Mouse (Mus musculus): ENCODE measurements around the gene Creb3l4. TPM values are rescaled to one million over a fixed set of nuclear protein-coding genes. Genes with fewer than 3 reads are reported as not detected.
"Not testable (repeated sequence)": the region's sequence is repeated elsewhere in the genome, so short reads cannot be mapped to it uniquely, and the experiment has no call there.

Gene Creb3l4
- polyA plus RNA-seq, 1 experiment from 2014 or later: 10.9 TPM

- Histone ChIP-seq H3K4me2 (replicated peaks) (no peak overlapping the region), H3K27me3 (no peaks in the 10 kb centered on the region), H3K4me1 (peaks cover 16% of the 10 kb centered on the region), H3K4me3 (no peak overlapping the region), H3K27ac (no peak overlapping the region), H3K9ac (no peak overlapping the region), H3K9me3 (no peaks in the 10 kb centered on the region), H3K36me3 (peaks cover 66% of the 10 kb centered on the region)
- WGBS: 92% methylated on average over 4 of the region's 4 CpGs
- ATAC-seq (ENCODE audit: low FRiP score, low read depth): no peak
Measured at GRCm38 (mm10) chr3:90258521-90258920, 15.2 kb upstream of the Creb3l4 start.

DNA sequence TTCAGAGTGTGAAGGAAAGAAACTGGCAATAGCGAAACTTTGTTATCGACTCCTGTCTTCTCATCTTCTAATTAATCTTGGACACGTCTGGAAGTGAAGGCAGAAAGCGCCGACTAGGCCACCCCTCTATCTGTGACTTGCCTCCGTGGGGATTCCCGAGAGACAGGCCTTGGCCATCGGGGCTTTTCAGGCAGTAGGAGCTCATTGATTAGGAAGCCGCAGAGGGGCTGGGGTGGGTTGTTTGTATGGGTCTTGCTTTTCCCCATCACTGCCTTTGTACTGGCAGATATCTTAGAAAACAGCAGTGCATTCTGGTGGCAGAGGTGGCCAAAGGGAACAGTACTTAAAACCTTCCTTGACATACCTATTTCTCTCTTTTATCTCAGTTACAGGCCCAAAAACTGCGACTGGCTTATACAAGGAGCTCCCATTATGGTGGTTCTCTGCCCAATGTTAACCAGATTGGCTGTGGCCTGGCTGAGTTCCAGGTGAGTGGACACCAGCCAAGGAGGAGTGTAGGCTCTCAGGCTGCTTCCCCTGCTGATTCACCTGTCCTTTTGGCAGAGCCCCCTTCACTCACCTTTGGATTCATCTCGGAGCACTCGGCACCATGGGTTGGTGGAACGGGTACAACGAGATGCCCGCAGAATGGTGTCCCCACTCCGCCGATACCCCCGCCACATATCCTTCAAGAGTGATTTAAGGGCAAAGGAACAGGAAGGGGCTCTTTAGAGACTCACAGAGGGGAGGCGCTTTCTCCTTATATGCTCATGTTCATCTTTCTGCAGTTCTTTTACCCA lies 13.6 kb upstream of the Creb3l4 start:
- Histone ChIP-seq H3K9ac (no peak overlapping the region), H3K27me3 (no peaks in the 10 kb centered on the region), H3K27ac (no peak overlapping the region), H3K4me2 (replicated peaks) (no peak overlapping the region), H3K4me1 (peaks cover 16% of the 10 kb centered on the region), H3K36me3 (peaks cover 50% of the 10 kb centered on the region), H3K4me3 (no peak overlapping the region), H3K9me3 (no peaks in the 10 kb centered on the region)
- ATAC-seq (ENCODE audit: low FRiP score, low read depth): no peak
- WGBS: 91% methylated on average over 19 of the region's 19 CpGs

- Histone ChIP-seq H3K4me3 (peak overlapping the region; percentile 91), H3K9ac (peak overlapping the region; percentile 95), H3K27me3 (no peaks in the 10 kb centered on the region), H3K9me3 (no peaks in the 10 kb centered on the region), H3K4me2 (replicated peaks) (peak overlapping the region; percentile 78), H3K36me3 (peaks cover 49% of the 10 kb centered on the region), H3K4me1 (peaks cover 16% of the 10 kb centered on the region), H3K27ac (no peak overlapping the region)
- no peak for ATAC-seq (ENCODE audit: low FRiP score, low read depth)
- 91% methylated on average over 14 of the region's 14 CpGs for WGBS
Measured at GRCm38 (mm10) chr3:90255784-90256353, 12.6 kb upstream of the Creb3l4 start.

DNA sequence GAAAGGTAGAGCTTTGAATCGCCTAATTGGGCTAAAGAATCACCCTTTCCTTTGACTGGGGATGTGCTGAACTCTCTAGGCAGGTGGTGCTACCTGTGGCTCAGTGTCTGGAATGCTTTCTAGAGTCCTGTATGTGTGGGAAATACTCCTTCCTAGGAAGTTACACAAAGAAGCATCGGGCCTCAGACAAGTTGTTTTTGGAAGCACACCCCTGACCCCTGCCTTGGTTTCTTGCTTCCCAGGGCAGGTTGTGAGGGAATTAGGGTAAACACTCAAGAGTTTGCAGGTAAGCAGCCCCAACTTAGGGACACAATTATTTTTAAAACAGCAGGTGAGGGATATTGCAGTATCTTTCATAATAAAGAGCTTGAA lies 11.9 kb upstream of the Creb3l4 start:
- peaks cover 49% of the 10 kb centered on the region for H3K36me3 ChIP-seq
- peaks cover 16% of the 10 kb centered on the region for H3K4me1 ChIP-seq
- peak overlapping the region; percentile 78 for H3K4me2 ChIP-seq (replicated peaks)
- WGBS: 23% methylated on average over 2 of the region's 2 CpGs
- H3K4me3 ChIP-seq: peak overlapping the region; percentile 91
- no peak for ATAC-seq (ENCODE audit: low FRiP score, low read depth)
- 0 out of 2 replicates have a peak overlapping the region, but pooled peaks have one; percentile 87 for H3K27ac ChIP-seq
- H3K9ac ChIP-seq: peak overlapping the region; percentile 95
- H3K27me3 ChIP-seq: no peaks in the 10 kb centered on the region
- no peaks in the 10 kb centered on the region for H3K9me3 ChIP-seq

- Histone ChIP-seq H3K9me3 (no peaks in the 10 kb centered on the region), H3K4me3 (peak overlapping the region; percentile 91), H3K36me3 (peaks cover 45% of the 10 kb centered on the region), H3K9ac (peak overlapping the region; percentile 95), H3K27ac (peak overlapping the region; percentile 87), H3K27me3 (no peaks in the 10 kb centered on the region), H3K4me1 (peaks cover 17% of the 10 kb centered on the region), H3K4me2 (replicated peaks) (peak overlapping the region; percentile 78)
- WGBS: under 1% methylated on average over 41 of the region's 41 CpGs
- ATAC-seq (ENCODE audit: low FRiP score, low read depth): peak; percentile 55
Measured at GRCm38 (mm10) chr3:90254419-90255193, 11.3 kb upstream of the Creb3l4 start.

- WGBS: 1% methylated on average over 38 of the region's 40 CpGs
- H3K4me2 ChIP-seq (replicated peaks): peak within 1 kb of the TSS; percentile 78
Measured at GRCm38 (mm10) chr3:90253653-90254418, 10.5 kb upstream of the Creb3l4 start, which contains the start of gene Crtc2. Gene Crtc2, plus strand, starts transcription at chr3:90254163.

DNA sequence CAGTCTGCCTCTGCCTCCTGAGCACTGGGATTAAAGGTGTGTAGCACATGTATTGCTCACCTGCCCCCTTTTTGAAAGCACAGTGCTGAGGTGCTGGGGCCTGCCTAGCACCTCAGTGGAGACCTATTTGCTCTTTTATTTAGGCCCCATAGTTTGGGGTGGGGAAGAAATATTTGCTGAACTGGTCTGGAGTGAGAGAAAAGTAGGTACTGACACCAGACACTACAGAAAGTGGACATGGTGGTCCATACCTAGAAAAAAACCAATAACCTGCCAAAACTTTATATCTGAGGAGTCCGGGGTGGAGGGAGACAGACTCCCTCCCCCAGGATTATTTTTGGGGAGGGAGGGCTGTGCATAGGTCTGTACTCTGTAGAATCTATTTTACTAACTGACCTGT lies 9.9 kb upstream of the Creb3l4 start:
- 77% methylated on average over 1 of the region's 1 CpGs for WGBS
- H3K4me2 ChIP-seq (replicated peaks): peak overlapping the region; percentile 78; the same call in 1 of the 2 replicates

More at GRCm38 (mm10) chr3:90253653-90254418, 10.5 kb upstream of the Creb3l4 start, which contains the start of gene Crtc2:
- H3K9me3 ChIP-seq: no peaks in the 10 kb centered on the region
- H3K9ac ChIP-seq: peak within 1 kb of the TSS; percentile 95
- H3K4me3 ChIP-seq: peak within 1 kb of the TSS; percentile 91
- H3K36me3 ChIP-seq: peaks cover 41% of the 10 kb centered on the region
- peak; percentile 97 for ATAC-seq (ENCODE audit: low FRiP score, low read depth)
- H3K27ac ChIP-seq: peak within 1 kb of the TSS; percentile 87
- no peaks in the 10 kb centered on the region for H3K27me3 ChIP-seq
- H3K4me1 ChIP-seq: peaks cover 24% of the 10 kb centered on the region

GRCm38 (mm10) chr3:90252659-90253058 lies 9.3 kb upstream of the Creb3l4 start:
- H3K4me3 ChIP-seq; H3K27ac ChIP-seq; H3K9me3 ChIP-seq; H3K27me3 ChIP-seq; ATAC-seq (ENCODE audit: low FRiP score, low read depth); H3K9ac ChIP-seq; H3K4me2 ChIP-seq (replicated peaks): not testable (repeated sequence)
- Histone ChIP-seq H3K4me1 (peaks cover 28% of the 10 kb centered on the region), H3K36me3 (peaks cover 29% of the 10 kb centered on the region)
- 92% methylated on average over 2 of the region's 2 CpGs for WGBS

More for the DNA sequence above, 9.9 kb upstream of the Creb3l4 start:
- not testable (repeated sequence) for ATAC-seq (ENCODE audit: low FRiP score, low read depth); H3K9me3 ChIP-seq; H3K9ac ChIP-seq; H3K27ac ChIP-seq; H3K4me3 ChIP-seq; H3K27me3 ChIP-seq
- Histone ChIP-seq H3K4me1 (peaks cover 28% of the 10 kb centered on the region), H3K36me3 (peaks cover 34% of the 10 kb centered on the region)

DNA sequence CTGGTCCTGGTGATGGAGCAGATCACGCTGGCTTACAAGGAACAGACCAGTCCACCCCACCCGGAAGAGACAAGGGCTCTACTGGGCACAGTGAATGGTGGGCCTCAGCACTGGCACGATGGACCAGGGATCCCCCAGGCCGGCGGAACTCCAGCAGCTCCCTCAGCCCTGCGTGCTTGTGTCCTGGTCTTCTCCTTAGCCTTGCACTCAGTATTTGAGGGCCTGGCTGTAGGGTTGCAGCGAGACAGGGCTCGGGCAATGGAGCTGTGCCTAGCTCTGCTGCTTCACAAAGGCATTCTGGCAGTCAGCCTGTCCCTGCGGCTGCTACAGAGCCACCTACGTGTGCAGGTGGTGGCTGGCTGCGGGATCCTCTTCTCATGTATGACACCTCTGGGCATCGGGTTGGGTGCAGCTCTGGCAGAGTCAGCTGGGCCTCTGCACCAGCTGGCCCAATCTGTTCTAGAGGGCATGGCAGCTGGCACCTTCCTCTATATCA lies 8.5 kb upstream of the Creb3l4 start:
- not testable (repeated sequence) for H3K9me3 ChIP-seq; H3K27me3 ChIP-seq; H3K4me2 ChIP-seq (replicated peaks); H3K27ac ChIP-seq; H3K4me3 ChIP-seq; ATAC-seq (ENCODE audit: low FRiP score, low read depth); H3K9ac ChIP-seq
- Histone ChIP-seq H3K4me1 (peaks cover 31% of the 10 kb centered on the region), H3K36me3 (peaks cover 22% of the 10 kb centered on the region)
- 92% methylated on average over 11 of the region's 12 CpGs for WGBS

DNA sequence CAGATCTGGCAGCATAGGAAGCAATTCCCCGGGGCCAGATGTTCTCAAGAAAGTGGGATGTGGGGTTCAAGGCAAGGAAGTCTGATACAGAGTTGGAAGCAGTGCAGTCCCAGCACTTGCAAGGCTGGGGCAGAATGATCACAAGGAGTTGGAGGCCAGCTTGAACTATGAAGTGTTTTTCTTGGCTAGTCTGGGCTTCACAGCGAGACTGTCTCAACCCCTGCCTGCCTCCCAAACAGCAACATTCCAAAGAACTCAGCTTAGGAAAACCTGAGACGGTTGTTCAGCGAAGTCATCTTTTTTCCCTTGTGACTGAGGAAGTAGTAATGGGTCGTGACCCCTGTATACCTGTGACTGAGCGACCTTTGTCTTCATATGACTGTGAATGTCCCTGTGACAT lies 7.5 kb upstream of the Creb3l4 start:
- H3K27ac ChIP-seq: no peak overlapping the region
- H3K27me3 ChIP-seq: no peaks in the 10 kb centered on the region
- H3K4me1 ChIP-seq: peaks cover 24% of the 10 kb centered on the region
- H3K4me3 ChIP-seq: no peak overlapping the region
- no peaks in the 10 kb centered on the region for H3K9me3 ChIP-seq
- 82% methylated on average over 6 of the region's 6 CpGs for WGBS
- H3K9ac ChIP-seq: no peak overlapping the region
- H3K36me3 ChIP-seq: peaks cover 22% of the 10 kb centered on the region
- H3K4me2 ChIP-seq (replicated peaks): no peak overlapping the region
- ATAC-seq (ENCODE audit: low FRiP score, low read depth): no peak

GRCm38 (mm10) chr3:90248746-90249100 lies 5.4 kb upstream of the Creb3l4 start:
- Histone ChIP-seq H3K4me3 (peak overlapping the region; percentile 79), H3K27ac (peak overlapping the region; percentile 89), H3K4me2 (replicated peaks) (peak overlapping the region; percentile 90), H3K9ac (peak overlapping the region; percentile 82), H3K4me1 (peaks cover 18% of the 10 kb centered on the region), H3K9me3 (no peaks in the 10 kb centered on the region), H3K36me3 (peaks cover 22% of the 10 kb centered on the region), H3K27me3 (no peaks in the 10 kb centered on the region)
- 5% methylated on average over 10 of the region's 10 CpGs for WGBS
- no peak for ATAC-seq (ENCODE audit: low FRiP score, low read depth)

Measured in limb, embryonic 13.5 days (tissue).